Mouse (Mus musculus) limb, embryonic 12.5 days (tissue): ENCODE results near the gene Tfap2b. TPM values are rescaled to one million over a fixed set of nuclear protein-coding genes. Genes with fewer than 3 reads are reported as not detected.
A peak's percentile ranks its signal among the peaks of the same experiment; 100 is the strongest.

Source experiments
- ATAC-seq: fragments of 200-750 bp; cut with Nextera tagmentation; 2 replicates; pipeline ENCODE4 v1.8.0; 2017; ENCODE audit warnings: low read depth, moderate TSS enrichment; ENCODE audit not compliant: insufficient number of reproducible peaks, insufficient read depth, low FRiP score, low TSS enrichment
- H3K27ac ChIP-seq: fragments of 300-500 bp; sonication (generic); 2 replicates; pipeline ENCODE4 v1.5.1; 2016; ENCODE audit warnings: mild to moderate bottlenecking, moderate library complexity
- H3K27me3 ChIP-seq: fragments of 300-500 bp; sonication (generic); 2 replicates; pipeline ENCODE4 v1.6.1; 2016; ENCODE audit warnings: mild to moderate bottlenecking, moderate library complexity
- H3K36me3 ChIP-seq: fragments of 300-500 bp; sonication (generic); 2 replicates; pipeline ENCODE4 v1.6.1; 2016; ENCODE audit warnings: mild to moderate bottlenecking, moderate library complexity
- H3K4me1 ChIP-seq: fragments of 300-500 bp; sonication (generic); replicated peaks from 2 replicates; pipeline ENCODE4 v1.6.1; 2016
- H3K4me2 ChIP-seq: fragments of 300-500 bp; sonication (generic); 2 replicates; pipeline ENCODE4 v1.6.1; 2016; ENCODE audit warnings: mild to moderate bottlenecking, moderate library complexity
- H3K4me3 ChIP-seq: fragments of 300-500 bp; sonication (generic); replicated peaks from 2 replicates; pipeline ENCODE4 v1.5.1; 2016; ENCODE audit warnings: mild to moderate bottlenecking
- H3K9ac ChIP-seq: fragments of 300-500 bp; sonication (generic); replicated peaks from 2 replicates; pipeline ENCODE4 v1.6.1; 2016; ENCODE audit warnings: mild to moderate bottlenecking, moderate library complexity
- H3K9me3 ChIP-seq: fragments of 300-500 bp; sonication (generic); 2 replicates; pipeline ENCODE4 v1.6.1; 2016; ENCODE audit warnings: mild to moderate bottlenecking, moderate library complexity
- WGBS: fragments of 180-500 bp; shearing (Covaris S2); methylation state at CpG from one replicate; pipeline ENCODE4 v1.1.7; 2016; 5-methylcytosine and 5-hydroxymethylcytosine counted together
- polyA plus RNA-seq: library from polyadenylated mRNA; unstranded; fragments of >200 nt; fragmentation: Nextera tagmentation; extraction: Ambion mirVana; gene quantifications from 2 replicates; pipeline ENCODE4 v1.2.1, GENCODE M21; 2016

The Tfap2b gene
- polyA plus RNA-seq, 1 experiment from 2014 or later: 52.6 TPM

DNA sequence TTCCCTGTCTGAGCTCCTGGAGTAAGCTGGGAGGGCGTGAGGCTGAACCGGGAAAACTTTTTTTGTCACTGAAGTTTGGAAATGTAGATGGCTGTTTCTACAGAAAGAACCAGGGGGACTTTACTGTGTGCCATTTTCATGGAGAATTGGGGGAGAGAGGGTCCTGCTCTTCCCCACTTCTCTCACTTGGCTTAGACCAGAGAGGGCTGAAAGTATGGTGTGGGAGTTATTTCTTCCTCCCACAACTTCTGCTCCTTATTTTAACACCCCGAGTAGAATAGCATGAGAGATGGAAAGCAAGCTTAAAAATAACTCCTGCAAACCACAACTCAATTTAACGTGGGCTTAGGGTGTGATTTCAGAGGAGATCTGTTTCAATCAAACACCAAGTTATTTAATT, 4.0 kb downstream of the Tfap2b start:
- Histone ChIP-seq H3K9me3 (no peaks in the 10 kb centered on the region), H3K4me3 (peak overlapping the region; percentile 45), H3K27ac (peak overlapping the region; percentile 66), H3K27me3 (peaks cover 81% of the 10 kb centered on the region), H3K4me2 (peak overlapping the region; percentile 57), H3K9ac (peak overlapping the region; percentile 52), H3K4me1 (peaks cover 13% of the 10 kb centered on the region; the same call in 1 of the 2 replicates), H3K36me3 (no peaks in the 10 kb centered on the region)
- 0% methylated on average over 4 of the region's 4 CpGs for whole genome bisulfite sequencing
- ATAC-seq: no peak

DNA sequence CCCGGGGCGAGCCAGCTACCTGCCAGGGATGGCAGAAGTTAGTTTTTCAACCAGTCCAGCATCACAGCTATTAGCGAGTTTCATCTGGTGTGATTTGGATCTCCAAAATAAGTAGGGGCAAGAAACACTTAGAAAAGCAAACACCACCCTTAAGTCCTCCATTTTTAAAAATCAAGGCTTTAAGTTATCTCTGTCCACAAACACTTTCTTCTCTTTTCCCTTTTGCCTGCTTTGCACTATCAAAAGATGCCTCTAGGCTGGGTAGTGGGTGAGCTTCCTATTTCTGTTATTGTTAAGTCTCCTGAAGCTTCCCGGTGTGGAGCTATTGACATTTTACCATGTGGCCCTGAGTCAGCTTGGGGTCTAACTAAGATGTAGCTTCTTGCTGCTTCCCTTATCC, 4.5 kb downstream of the Tfap2b start:
- Histone ChIP-seq H3K4me3 (peak overlapping the region; percentile 45), H3K4me1 (peaks cover 14% of the 10 kb centered on the region; the same call in 1 of the 2 replicates), H3K9ac (peak overlapping the region; percentile 68), H3K9me3 (no peaks in the 10 kb centered on the region), H3K4me2 (peak overlapping the region; percentile 57), H3K36me3 (no peaks in the 10 kb centered on the region), H3K27ac (peak overlapping the region; percentile 66), H3K27me3 (peaks cover 86% of the 10 kb centered on the region)
- WGBS: under 1% methylated on average over 4 of the region's 4 CpGs
- ATAC-seq: no peak

DNA sequence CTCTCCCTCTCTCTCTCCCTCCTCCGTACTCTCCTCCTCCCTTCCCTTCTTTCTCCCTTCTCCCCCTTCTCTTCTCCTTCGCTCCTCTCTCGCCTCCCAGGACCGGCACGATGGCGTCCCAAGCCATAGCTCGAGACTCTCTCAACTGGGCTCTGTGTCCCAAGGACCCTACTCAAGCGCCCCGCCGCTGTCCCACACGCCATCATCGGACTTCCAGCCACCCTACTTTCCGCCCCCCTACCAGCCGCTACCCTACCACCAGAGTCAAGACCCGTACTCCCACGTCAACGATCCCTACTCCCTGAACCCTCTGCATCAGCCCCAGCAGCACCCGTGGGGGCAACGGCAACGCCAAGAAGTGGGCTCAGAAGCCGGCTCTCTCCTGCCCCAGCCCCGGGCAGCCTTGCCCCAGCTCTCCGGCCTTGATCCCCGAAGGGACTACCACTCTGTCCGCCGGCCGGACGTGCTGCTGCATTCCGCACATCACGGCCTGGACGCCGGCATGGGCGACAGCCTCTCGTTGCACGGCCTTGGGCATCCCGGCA, 5.2 kb downstream of the Tfap2b start:
- H3K4me1 ChIP-seq: peaks cover 14% of the 10 kb centered on the region; the same call in 1 of the 2 replicates
- no peak for ATAC-seq

DNA sequence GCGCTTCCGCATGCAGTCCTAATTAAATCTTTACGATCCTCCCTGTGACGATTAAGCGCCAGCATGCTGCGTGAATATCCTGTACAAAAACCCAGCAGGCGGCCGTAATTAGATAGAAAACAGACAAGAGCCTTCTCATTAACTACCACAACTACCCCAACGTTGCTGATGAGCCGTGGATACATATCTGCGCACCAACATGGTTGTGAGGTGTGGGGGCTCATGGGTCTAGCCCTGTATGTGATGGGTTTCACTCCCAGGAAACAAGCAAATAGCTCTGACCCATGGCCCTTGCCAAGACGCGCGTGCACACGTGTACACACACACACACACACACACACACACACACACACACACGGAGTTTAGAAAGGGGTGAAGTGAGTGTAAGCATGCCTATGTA, 8.7 kb downstream of the Tfap2b start:
- Histone ChIP-seq H3K4me3 (peak overlapping the region; percentile 18), H3K9me3 (no peaks in the 10 kb centered on the region), H3K9ac (no peak overlapping the region), H3K27me3 (peaks cover 82% of the 10 kb centered on the region), H3K36me3 (no peaks in the 10 kb centered on the region), H3K27ac (no peak overlapping the region), H3K4me1 (peaks cover 14% of the 10 kb centered on the region; the same call in 1 of the 2 replicates), H3K4me2 (peak overlapping the region; percentile 57)
- 3% methylated on average over 16 of the region's 16 CpGs for WGBS
- ATAC-seq: 0 out of 2 replicates have a peak, but pooled peaks have one; percentile 13

More for the DNA sequence above, 5.2 kb downstream of the Tfap2b start:
- H3K27ac ChIP-seq: peak overlapping the region; percentile 70
- peaks cover 87% of the 10 kb centered on the region for H3K27me3 ChIP-seq
- H3K4me2 ChIP-seq: peak overlapping the region; percentile 57
- no peaks in the 10 kb centered on the region for H3K36me3 ChIP-seq
- H3K4me3 ChIP-seq: peak overlapping the region; percentile 45
- WGBS: 1% methylated on average over 36 of the region's 36 CpGs
- H3K9ac ChIP-seq: peak overlapping the region; percentile 68
- no peaks in the 10 kb centered on the region for H3K9me3 ChIP-seq

DNA sequence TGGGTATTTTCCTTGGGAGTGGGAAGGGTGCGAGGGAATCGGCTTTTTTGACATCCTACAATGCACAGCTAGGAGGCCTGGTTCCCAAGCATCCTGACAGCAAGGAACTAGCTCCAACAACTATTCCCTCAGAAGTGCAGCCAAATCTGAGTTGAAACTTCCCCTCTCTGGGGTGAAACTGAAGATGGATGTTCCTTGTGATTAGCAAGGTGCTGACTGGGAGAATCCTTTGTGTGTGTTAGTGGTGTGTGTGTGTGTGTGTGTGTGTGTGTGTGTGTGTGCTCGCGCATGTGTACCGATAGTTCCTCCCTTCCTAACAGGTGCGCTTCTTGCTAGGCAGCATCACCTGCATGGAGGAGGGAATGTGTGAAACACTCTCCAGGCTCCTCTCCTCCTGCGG, 9.5 kb downstream of the Tfap2b start:
- H3K27ac ChIP-seq: no peak overlapping the region
- no peaks in the 10 kb centered on the region for H3K36me3 ChIP-seq
- no peak overlapping the region; the same call in 1 of the 2 replicates for H3K4me3 ChIP-seq
- peak overlapping the region; percentile 57 for H3K4me2 ChIP-seq
- peaks cover 82% of the 10 kb centered on the region for H3K27me3 ChIP-seq
- no peak for ATAC-seq
- H3K9ac ChIP-seq: no peak overlapping the region
- WGBS: 3% methylated on average over 7 of the region's 7 CpGs
- no peaks in the 10 kb centered on the region for H3K9me3 ChIP-seq
- peaks cover 14% of the 10 kb centered on the region; the same call in 1 of the 2 replicates for H3K4me1 ChIP-seq

DNA sequence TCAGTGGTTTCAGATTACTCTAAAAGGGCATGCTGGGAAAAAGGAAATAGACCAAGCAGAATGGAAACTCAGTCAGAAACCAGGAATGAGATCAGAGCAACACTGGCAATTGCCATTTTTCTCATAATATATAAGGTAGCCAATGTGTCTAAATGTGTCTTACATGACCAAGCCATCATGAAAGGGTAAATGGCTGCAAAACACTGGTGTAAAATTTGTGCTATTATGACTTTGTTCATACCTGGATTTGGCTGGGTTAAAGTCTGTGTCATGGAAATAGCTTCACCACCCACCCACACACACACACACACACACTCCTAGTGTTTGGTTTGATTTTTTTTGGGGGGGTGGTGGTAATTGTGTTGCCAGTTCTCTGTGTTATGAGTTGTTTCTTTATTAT, 10.7 kb downstream of the Tfap2b start:
- ATAC-seq: no peak
- no peak overlapping the region for H3K4me2 ChIP-seq
- H3K27ac ChIP-seq: no peak overlapping the region
- no peak overlapping the region for H3K4me3 ChIP-seq
- H3K36me3 ChIP-seq: no peaks in the 10 kb centered on the region
- H3K9ac ChIP-seq: no peak overlapping the region
- H3K4me1 ChIP-seq: peaks cover 14% of the 10 kb centered on the region; the same call in 1 of the 2 replicates
- H3K27me3 ChIP-seq: peaks cover 83% of the 10 kb centered on the region
- H3K9me3 ChIP-seq: no peaks in the 10 kb centered on the region

DNA sequence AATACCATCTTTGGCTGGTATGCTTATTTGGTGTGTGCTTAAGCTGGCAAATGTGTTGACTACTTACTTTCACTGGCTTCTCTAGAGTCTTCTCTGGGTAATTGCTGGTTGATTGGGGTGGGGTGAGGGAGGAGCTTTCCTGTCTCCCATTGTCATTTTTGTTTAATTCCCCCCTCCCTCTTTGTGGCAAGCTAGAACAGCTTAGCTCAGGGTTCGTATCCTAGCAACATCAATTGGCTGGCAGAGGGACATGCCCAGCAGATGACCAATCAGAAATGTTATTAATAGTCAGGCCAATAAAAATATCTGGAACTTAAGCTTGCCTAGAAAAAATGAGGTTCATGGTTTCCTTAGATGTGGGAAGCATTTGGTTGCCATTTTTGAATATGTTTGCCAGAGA, 11.8 kb downstream of the Tfap2b start:
- H3K36me3 ChIP-seq: no peaks in the 10 kb centered on the region
- WGBS: 6% methylated on average over 1 of the region's 1 CpGs
- peaks cover 80% of the 10 kb centered on the region for H3K27me3 ChIP-seq
- no peak overlapping the region for H3K4me2 ChIP-seq
- H3K4me1 ChIP-seq: peaks cover 14% of the 10 kb centered on the region; the same call in 1 of the 2 replicates
- H3K9ac ChIP-seq: no peak overlapping the region
- H3K27ac ChIP-seq: no peak overlapping the region
- H3K9me3 ChIP-seq: no peaks in the 10 kb centered on the region
- no peak for ATAC-seq
- H3K4me3 ChIP-seq: no peak overlapping the region

DNA sequence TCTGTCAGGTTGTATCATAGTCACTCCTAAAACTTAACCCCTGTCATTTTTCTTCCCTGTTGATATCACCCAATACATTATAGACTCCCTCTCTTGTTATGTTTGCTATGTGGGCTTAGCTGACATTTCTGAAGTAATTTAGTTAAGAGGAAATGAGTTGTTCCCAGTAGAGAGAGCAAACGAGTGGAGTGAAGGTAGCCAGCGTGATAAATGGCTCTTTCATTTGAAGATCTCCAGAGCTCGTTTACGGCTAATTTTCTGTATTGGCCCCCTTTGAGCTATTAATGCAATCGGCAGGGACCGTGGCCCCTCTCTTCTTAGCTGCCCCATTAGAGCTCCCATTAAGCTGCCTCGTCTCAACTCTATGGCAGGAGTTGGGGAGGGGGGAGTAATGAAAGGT, 12.9 kb downstream of the Tfap2b start:
- Histone ChIP-seq H3K9me3 (no peaks in the 10 kb centered on the region), H3K4me1 (peaks cover 10% of the 10 kb centered on the region; the same call in 1 of the 2 replicates), H3K4me2 (0 out of 2 replicates have a peak overlapping the region, but pooled peaks have one; percentile 10), H3K9ac (no peak overlapping the region), H3K27me3 (peaks cover 82% of the 10 kb centered on the region), H3K4me3 (no peak overlapping the region), H3K36me3 (no peaks in the 10 kb centered on the region), H3K27ac (no peak overlapping the region)
- WGBS: under 1% methylated on average over 7 of the region's 7 CpGs
- no peak for ATAC-seq

DNA sequence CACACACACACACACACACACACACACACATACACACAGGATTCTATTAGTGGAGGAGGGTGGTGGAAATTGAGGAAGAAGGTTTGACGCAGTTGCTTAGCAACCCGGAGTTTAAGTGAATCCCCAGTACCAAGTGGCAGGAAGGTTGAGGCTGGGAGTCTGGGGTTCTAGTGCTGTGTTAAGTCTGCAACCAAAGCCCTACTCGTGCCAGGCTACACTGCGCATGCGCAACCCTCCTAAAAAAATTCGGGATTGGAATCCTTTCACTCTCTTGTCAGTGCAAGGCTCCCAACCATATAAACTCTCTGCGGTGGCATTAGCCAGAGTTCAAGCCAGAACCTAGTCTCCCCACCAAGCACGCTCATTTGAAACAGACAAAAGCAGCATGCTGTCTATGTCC, 18.0 kb downstream of the Tfap2b start:
- Histone ChIP-seq H3K27ac (no peak overlapping the region), H3K9ac (no peak overlapping the region), H3K4me1 (peaks cover 8% of the 10 kb centered on the region; the same call in 1 of the 2 replicates), H3K36me3 (no peaks in the 10 kb centered on the region), H3K9me3 (no peaks in the 10 kb centered on the region), H3K4me3 (no peak overlapping the region), H3K4me2 (no peak overlapping the region), H3K27me3 (peaks cover 86% of the 10 kb centered on the region)
- 0 out of 2 replicates have a peak, but pooled peaks have one; percentile 17 for ATAC-seq
- 10% methylated on average over 8 of the region's 8 CpGs for WGBS

DNA sequence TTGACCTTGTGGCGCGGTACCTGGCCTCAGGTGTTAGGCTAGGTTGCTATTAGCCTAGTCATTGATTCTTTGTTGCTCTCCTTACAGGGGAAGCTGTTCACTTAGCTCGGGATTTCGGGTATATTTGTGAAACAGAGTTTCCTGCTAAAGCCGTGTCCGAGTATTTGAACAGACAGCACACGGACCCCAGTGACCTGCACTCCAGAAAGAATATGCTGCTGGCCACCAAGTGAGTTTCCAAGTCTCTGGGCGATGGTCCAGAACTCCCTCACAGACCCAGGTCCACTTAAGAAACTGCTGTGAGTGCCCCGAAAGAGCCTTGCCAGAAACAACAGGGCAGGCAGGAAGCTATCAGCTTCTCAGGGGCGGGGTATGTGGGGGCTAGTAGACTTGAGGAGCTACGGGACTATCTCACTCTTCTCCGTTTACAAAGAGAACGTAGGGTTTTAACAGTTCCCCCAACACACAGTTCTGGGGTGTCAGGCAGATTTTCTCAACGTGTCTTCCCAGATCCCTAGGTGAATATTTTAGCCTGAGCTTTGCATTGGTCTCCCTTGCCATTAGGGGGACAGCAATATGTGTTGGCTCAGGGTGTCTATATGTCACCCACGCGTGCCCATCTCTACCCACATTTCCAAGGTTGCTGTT, 22.3 kb downstream of the Tfap2b start:
- Histone ChIP-seq H3K4me1 (peaks cover 13% of the 10 kb centered on the region), H3K4me2 (peak overlapping the region; percentile 15; the same call in 1 of the 2 replicates), H3K9ac (no peak overlapping the region), H3K27me3 (peaks cover 82% of the 10 kb centered on the region), H3K27ac (0 out of 2 replicates have a peak overlapping the region, but pooled peaks have one; percentile 53), H3K9me3 (no peaks in the 10 kb centered on the region), H3K4me3 (no peak overlapping the region), H3K36me3 (no peaks in the 10 kb centered on the region)
- WGBS: 1% methylated on average over 16 of the region's 16 CpGs
- no peak for ATAC-seq

DNA sequence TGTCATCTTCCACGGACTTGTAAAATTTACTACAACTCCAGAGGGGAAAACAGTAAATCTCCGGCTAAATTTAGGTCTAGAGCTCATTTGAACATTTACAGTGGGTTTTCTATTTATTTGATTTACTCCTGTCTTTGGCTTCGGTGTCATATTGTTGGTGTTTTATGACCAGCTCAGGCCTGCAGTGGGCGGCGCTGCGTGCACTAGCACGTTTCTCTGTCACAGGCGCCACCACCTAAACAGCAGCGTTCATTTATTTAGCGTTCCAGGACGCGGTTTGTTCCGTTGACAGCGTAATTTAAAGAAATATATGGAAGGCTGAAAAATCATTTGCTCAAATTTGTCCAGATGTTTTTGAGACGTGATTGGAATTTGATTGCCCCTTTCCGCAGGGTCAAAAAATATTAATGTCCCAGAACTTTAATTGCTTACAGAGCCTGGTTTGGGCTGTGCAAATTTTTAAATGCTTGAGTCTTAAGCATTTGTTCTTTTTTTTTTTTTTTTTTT, 22.9 kb downstream of the Tfap2b start:
- 1% methylated on average over 16 of the region's 16 CpGs for WGBS
- peak overlapping the region; percentile 15; the same call in 1 of the 2 replicates for H3K4me2 ChIP-seq
- H3K27me3 ChIP-seq: peaks cover 82% of the 10 kb centered on the region
- 0 out of 2 replicates have a peak, but pooled peaks have one; percentile 37 for ATAC-seq
- no peaks in the 10 kb centered on the region for H3K9me3 ChIP-seq
- no peak overlapping the region for H3K9ac ChIP-seq
- 0 out of 2 replicates have a peak overlapping the region, but pooled peaks have one; percentile 53 for H3K27ac ChIP-seq
- peaks cover 19% of the 10 kb centered on the region for H3K4me1 ChIP-seq
- H3K4me3 ChIP-seq: no peak overlapping the region
- H3K36me3 ChIP-seq: no peaks in the 10 kb centered on the region
